ENCODE assay signal across 1 mouse cellular context in genomic region chr1:55429708-55430107, GRCm38 (mm10).
TF ChIP-seq lines count a peak whose summit lies in the region.

No protein-coding gene starts in this region.

TF ChIP-seq in CH12.LX, 34 proteins besides CTCF, POLR2A, EP300 and RAD21 (continued from another document):
- TF ChIP-seq HCFC1 (IDR thresholded peaks at IDR 0.05; ENCODE audit: low read depth, low read length) = no peak
- TF ChIP-seq ZKSCAN1 (IDR thresholded peaks at IDR 0.05; ENCODE audit: borderline replicate concordance, low read depth, low read length) = no peak
- TF ChIP-seq MXI1 (IDR thresholded peaks at IDR 0.05; ENCODE audit: low read depth, low read length) = no peak
- no peak for TF ChIP-seq POLR2AphosphoS2 (IDR thresholded peaks at IDR 0.05; ENCODE audit: low read depth, low read length)
- TF ChIP-seq JUN (IDR thresholded peaks at IDR 0.05; ENCODE audit: insufficient read depth, low read depth, low read length) = no peak
- no peak for TF ChIP-seq KAT2A (IDR thresholded peaks at IDR 0.05; ENCODE audit: insufficient replicate concordance, low read length)
- TF ChIP-seq E2F4 (IDR thresholded peaks at IDR 0.05; ENCODE audit: insufficient replicate concordance, low read depth, low read length) = no peak
- no peak for TF ChIP-seq USF2 (conservative IDR thresholded peaks at IDR 0.05; ENCODE audit: low read depth, low read length)
- no peak for TF ChIP-seq ETS1 (conservative IDR thresholded peaks at IDR 0.05; ENCODE audit: low read depth, low read length)
- no peak for TF ChIP-seq CHD2 (IDR thresholded peaks at IDR 0.05; ENCODE audit: low read length)
- TF ChIP-seq SIN3A (IDR thresholded peaks at IDR 0.05; ENCODE audit: low read length) = no peak
- no peak for TF ChIP-seq MAFK (IDR thresholded peaks at IDR 0.05; ENCODE audit: insufficient replicate concordance, low read length)
TF ChIP-seq in CH12.LX: peak in this region for 0.
